Mouse (Mus musculus) stomach, postnatal 0 days (tissue): Measurements from ENCODE around the gene Adk. TPM values are rescaled to one million over a fixed set of nuclear protein-coding genes. Genes with fewer than 3 reads are reported as not detected.

Experiments used
- ATAC-seq: fragments of 200-750 bp; cut with Nextera tagmentation; 2 replicates; pipeline ENCODE4 v1.8.0; 2017; ENCODE audit not compliant: low FRiP score, low TSS enrichment
- DNase-seq: peaks from one replicate; pipeline ENCODE4 v3.0.0-alpha.2; 2016; ENCODE audit warnings: low spot score
- H3K27ac ChIP-seq: fragments of 300-500 bp; sonication (generic); replicated peaks from 2 replicates; pipeline ENCODE4 v1.5.1; 2014; ENCODE audit warnings: mild to moderate bottlenecking, control low read depth
- H3K27me3 ChIP-seq: fragments of 300-500 bp; sonication (generic); 2 replicates; pipeline ENCODE4 v1.6.1; 2014; ENCODE audit warnings: low read length; ENCODE audit not compliant: control insufficient read depth, insufficient read depth
- H3K36me3 ChIP-seq: fragments of 300-500 bp; sonication (generic); 2 replicates; pipeline ENCODE4 v1.6.1; 2014; ENCODE audit warnings: low read length, mixed read lengths; ENCODE audit not compliant: control insufficient read depth, insufficient read depth
- H3K4me1 ChIP-seq: fragments of 300-500 bp; sonication (generic); replicated peaks from 2 replicates; pipeline ENCODE4 v1.6.1; 2014; ENCODE audit warnings: antibody characterized with exemption; ENCODE audit not compliant: control insufficient read depth, insufficient read depth
- H3K4me2 ChIP-seq: fragments of 300-500 bp; sonication (generic); replicated peaks from 2 replicates; pipeline ENCODE4 v1.6.1; 2014; ENCODE audit warnings: low read depth, mild to moderate bottlenecking, control low read depth, moderate library complexity
- H3K4me3 ChIP-seq: fragments of 300-500 bp; sonication (generic); 2 replicates; pipeline ENCODE4 v1.5.1; 2014; ENCODE audit warnings: low read depth, low read length, control low read depth
- H3K9ac ChIP-seq: fragments of 300-500 bp; sonication (generic); 2 replicates; pipeline ENCODE4 v1.6.1; 2014; ENCODE audit warnings: mild to moderate bottlenecking, low read length, control low read depth, mixed read lengths
- H3K9me3 ChIP-seq: fragments of 300-500 bp; sonication (generic); 2 replicates; pipeline ENCODE4 v1.6.1; 2016; ENCODE audit warnings: low read length; ENCODE audit not compliant: control insufficient read depth
- CTCF ChIP-seq: IDR thresholded peaks from 2 replicates; pipeline ENCODE4 v1.5.1; 2016; ENCODE audit warnings: antibody characterized with exemption, low read depth, mild to moderate bottlenecking, moderate library complexity
- EP300 ChIP-seq: optimal IDR thresholded peaks from 2 replicates; pipeline ENCODE3; 2016; ENCODE audit warnings: antibody characterized with exemption
- WGBS: fragments of 180-500 bp; shearing (Covaris S2); extraction: QIAGEN DNeasy Blood & Tissue Kit; methylation state at CpG from one replicate; pipeline ENCODE4 v1.1.7; 2014; 5-methylcytosine and 5-hydroxymethylcytosine counted together
- polyA plus RNA-seq: library from polyadenylated mRNA; unstranded; fragments of >200 nt; fragmentation: Nextera tagmentation; extraction: Ambion mirVana; gene quantifications from 2 replicates; pipeline ENCODE4 v1.2.1, GENCODE M21; 2015

Gene Adk
- polyA plus RNA-seq, 1 experiment from 2014 or later = 106 TPM

DNA sequence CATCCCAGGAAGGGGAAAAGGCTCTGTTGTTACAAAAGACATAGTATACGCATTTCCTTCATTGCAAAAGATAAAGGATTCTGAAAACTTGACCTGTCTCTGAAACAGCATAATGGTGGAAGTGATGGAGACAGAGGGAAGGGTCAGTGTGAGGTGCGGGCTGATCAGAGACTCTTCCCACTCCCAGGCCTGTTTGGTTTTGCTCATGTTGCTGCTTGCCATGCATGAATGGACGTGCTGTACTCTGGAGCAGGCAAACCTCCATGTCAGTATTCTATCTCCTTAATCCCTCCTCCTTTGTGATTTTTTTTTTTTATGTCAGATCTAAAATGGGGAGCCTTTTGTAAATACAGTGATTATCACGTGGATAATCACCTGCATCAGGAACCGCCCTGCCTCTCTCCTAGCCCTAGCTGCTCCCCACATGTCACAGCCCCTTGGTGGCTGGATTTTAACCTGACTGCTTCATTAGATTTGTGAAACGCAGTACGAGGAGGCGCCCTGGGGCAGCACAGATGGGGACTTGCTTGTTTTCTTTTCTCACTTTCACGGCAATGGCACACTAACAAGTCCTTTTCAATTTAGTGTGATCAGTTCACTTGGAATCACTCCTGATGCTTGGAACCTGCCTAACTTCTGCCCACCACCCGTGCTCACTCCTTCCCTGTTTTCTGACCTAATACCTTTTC is 307.0 kb downstream of the Adk start:
- TF ChIP-seq EP300 = no peak
- no peak for TF ChIP-seq CTCF
- H3K9ac ChIP-seq = no peak overlapping the region
- no peaks in the 10 kb centered on the region for H3K4me1 ChIP-seq
- no peak for ATAC-seq
- no peaks in the 10 kb centered on the region for H3K9me3 ChIP-seq
- H3K4me2 ChIP-seq = no peak overlapping the region
- no peaks in the 10 kb centered on the region for H3K27me3 ChIP-seq
- no peak overlapping the region for H3K27ac ChIP-seq
- WGBS = 76% methylated on average over 10 of the region's 10 CpGs
- H3K36me3 ChIP-seq = no peaks in the 10 kb centered on the region
- no peak for DNase-seq
- H3K4me3 ChIP-seq = no peak overlapping the region

DNA sequence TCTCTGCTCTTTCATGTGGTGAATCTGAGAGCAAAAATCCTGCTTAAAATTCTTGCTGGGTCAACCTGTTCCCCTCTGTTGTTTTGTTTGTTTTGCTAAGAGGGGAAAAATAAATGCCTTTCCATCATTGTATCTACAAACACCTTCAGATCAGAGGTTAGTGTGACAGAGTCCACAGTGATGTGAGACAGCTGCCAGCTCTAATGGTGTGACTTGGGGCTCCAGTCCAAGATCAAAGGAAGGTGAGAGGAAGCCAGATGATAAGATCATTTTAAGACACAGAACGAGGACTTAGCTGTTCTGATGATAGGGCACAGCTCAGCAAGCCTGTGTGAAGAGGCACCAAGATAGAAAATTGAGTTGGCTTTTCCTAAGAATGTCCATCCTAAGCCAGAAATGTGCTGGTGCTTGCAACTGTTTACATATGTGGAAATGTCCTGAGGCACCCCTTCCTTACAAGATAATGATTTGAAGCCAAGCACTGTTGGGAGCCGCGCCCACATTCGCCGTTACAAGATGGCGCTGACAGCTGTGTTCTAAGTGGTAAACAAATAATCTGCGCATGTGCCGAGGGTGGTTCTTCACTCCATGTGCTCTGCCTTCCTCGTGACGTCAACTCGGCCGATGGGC is 307.6 kb downstream of the Adk start:
- ATAC-seq = no peak
- H3K4me1 ChIP-seq = no peaks in the 10 kb centered on the region
- H3K36me3 ChIP-seq = no peaks in the 10 kb centered on the region
- WGBS = 86% methylated on average over 6 of the region's 12 CpGs
- H3K27ac ChIP-seq = no peak overlapping the region
- H3K9me3 ChIP-seq = no peaks in the 10 kb centered on the region
- no peak overlapping the region for H3K4me2 ChIP-seq
- H3K4me3 ChIP-seq = no peak overlapping the region
- DNase-seq = no peak
- TF ChIP-seq CTCF (no peak), EP300 (no peak)
- H3K9ac ChIP-seq = no peak overlapping the region
- no peaks in the 10 kb centered on the region for H3K27me3 ChIP-seq

DNA sequence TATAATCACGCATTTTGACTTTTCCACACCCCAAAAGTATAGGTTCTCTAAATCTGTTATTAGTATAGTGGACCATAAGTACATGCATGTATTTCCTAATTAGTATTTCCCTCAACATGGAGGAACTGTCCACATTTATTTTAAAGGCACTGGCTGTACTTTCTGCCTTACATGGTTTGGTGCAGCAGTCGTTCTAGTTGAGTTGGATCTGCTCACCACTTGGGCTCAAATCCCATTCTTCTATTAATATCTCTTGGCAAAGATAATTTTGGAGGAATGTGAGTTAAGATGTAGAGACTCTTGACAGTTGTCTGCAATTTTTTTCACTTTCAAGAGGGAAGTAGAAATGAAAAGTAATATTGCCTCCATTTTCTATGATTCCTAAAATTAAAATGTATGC is 314.7 kb downstream of the Adk start:
- no peak for TF ChIP-seq CTCF
- TF ChIP-seq EP300 = no peak
- ATAC-seq (no peak), DNase-seq (no peak)
- no peak overlapping the region for H3K4me2 ChIP-seq
- 58% methylated on average over 2 of the region's 2 CpGs for WGBS
- no peaks in the 10 kb centered on the region for H3K36me3 ChIP-seq
- no peaks in the 10 kb centered on the region for H3K9me3 ChIP-seq
- H3K9ac ChIP-seq = no peak overlapping the region
- no peak overlapping the region for H3K27ac ChIP-seq
- H3K4me3 ChIP-seq = no peak overlapping the region
- no peaks in the 10 kb centered on the region for H3K4me1 ChIP-seq
- no peaks in the 10 kb centered on the region for H3K27me3 ChIP-seq

DNA sequence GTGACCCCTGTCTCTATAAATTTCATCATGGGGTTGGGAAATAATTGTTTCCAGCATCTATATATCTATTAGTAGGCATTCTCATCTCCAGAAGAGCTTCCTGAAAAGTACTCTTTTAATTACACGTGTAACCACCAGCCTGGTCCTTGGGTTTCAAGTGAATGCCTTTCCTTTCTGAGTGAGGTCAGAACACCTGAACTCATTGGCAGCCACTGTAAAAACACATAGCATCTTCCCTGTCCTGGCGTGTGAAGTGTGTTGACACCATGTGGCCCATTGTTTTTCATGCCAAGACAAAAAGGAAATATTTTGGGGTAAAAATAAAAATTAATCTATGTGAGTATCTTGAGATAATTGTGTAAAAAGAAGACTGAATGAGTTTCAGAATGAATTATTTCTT is 316.2 kb downstream of the Adk start:
- H3K9me3 ChIP-seq = no peaks in the 10 kb centered on the region
- no peaks in the 10 kb centered on the region for H3K27me3 ChIP-seq
- no peaks in the 10 kb centered on the region for H3K4me1 ChIP-seq
- DNase-seq (no peak), ATAC-seq (no peak)
- TF ChIP-seq CTCF (no peak), EP300 (no peak)
- no peak overlapping the region for H3K9ac ChIP-seq
- no peaks in the 10 kb centered on the region for H3K36me3 ChIP-seq
- H3K27ac ChIP-seq = no peak overlapping the region
- no peak overlapping the region for H3K4me2 ChIP-seq
- no peak overlapping the region for H3K4me3 ChIP-seq
- 50% methylated on average over 2 of the region's 2 CpGs for WGBS

DNA sequence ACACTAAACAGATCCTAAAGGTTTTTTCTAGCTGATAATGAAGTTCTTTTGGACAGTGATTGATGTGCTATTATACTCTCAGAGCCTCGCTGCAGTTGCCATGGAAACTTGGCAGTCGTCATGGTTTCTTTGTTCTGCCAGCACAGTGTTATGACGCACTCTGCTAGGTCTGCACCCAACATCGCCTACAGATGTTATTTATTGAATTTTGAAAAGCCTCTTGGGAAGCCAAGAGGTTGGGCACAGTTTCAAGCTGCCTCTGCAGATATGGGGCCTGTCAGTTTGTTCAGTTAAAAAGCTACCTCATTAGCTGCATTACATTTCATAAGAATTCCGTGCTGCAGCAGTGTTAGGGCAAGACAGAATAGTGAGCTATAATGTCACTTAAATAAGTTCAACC is 316.8 kb downstream of the Adk start:
- DNase-seq = peak; percentile 62
- H3K27me3 ChIP-seq = no peaks in the 10 kb centered on the region
- no peaks in the 10 kb centered on the region for H3K36me3 ChIP-seq
- no peak overlapping the region for H3K4me3 ChIP-seq
- no peaks in the 10 kb centered on the region for H3K4me1 ChIP-seq
- no peak overlapping the region for H3K4me2 ChIP-seq
- WGBS = 6% methylated on average over 5 of the region's 5 CpGs
- no peak overlapping the region for H3K9ac ChIP-seq
- TF ChIP-seq EP300 (peak; percentile 66), CTCF (no peak)
- peak; percentile 79 for ATAC-seq
- no peak overlapping the region for H3K27ac ChIP-seq
- H3K9me3 ChIP-seq = no peaks in the 10 kb centered on the region

DNA sequence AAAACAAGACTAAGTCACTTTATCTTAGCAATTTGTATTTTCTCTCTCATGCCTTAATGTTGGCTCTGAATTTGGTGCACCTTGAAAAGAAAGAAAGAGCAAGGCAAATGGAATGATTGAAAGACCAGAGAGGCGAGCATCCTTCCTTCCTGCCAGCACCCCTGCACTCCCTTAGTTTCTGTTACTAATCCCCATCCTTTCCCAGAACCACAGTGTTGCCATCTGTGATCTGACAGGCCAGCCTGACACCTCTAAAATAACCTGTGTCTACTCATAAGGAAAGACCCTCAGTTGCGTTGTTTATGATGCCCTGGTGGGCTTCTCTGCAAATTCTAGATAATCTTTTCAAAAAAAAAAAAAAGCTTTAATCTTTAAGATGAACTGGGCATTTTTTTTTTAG is 319.6 kb downstream of the Adk start:
- no peaks in the 10 kb centered on the region for H3K27me3 ChIP-seq
- H3K4me3 ChIP-seq = no peak overlapping the region
- no peak for DNase-seq
- no peak overlapping the region for H3K27ac ChIP-seq
- 90% methylated on average over 2 of the region's 2 CpGs for WGBS
- H3K9ac ChIP-seq = no peak overlapping the region
- ATAC-seq = no peak
- H3K36me3 ChIP-seq = no peaks in the 10 kb centered on the region
- H3K4me1 ChIP-seq = no peaks in the 10 kb centered on the region
- no peak overlapping the region for H3K4me2 ChIP-seq
- TF ChIP-seq CTCF = no peak
- TF ChIP-seq EP300 = no peak
- H3K9me3 ChIP-seq = no peaks in the 10 kb centered on the region
